Mouse (Mus musculus): Measurements from ENCODE around the gene Malrd1.

- TF ChIP-seq CTCF (IDR thresholded peaks at IDR 0.05; ENCODE audit: control insufficient read depth, insufficient read depth, insufficient replicate concordance, low read depth, low read length) (no peak), POLR2A (IDR thresholded peaks at IDR 0.05; ENCODE audit: control insufficient read depth, low read depth, low read length) (no peak)
Observed at GRCm38 (mm10) chr2:15815724-15816123, 289.4 kb downstream of the Malrd1 start.

All from testis, adult 2 months (tissue).